Mouse (Mus musculus) spleen, adult 2 months (tissue): ENCODE results near the gene Ltbp3. TPM values are rescaled to one million over a fixed set of nuclear protein-coding genes. Genes with fewer than 3 reads are reported as not detected.

Experiments
- DNase-seq, 2 experiments: peaks; one replicate each; pipeline versions ENCODE4 v3.0.0 to v3.0.0-alpha.2; 2012 to 2021; ENCODE audit warnings: low spot score in 2 of 2, low read depth in 1 of 2
- H3K27ac ChIP-seq: fragments of 200-500 bp; 2 replicates; pipeline ENCODE4 v1.5.1; 2012; ENCODE audit warnings: low read length, inconsistent platforms; ENCODE audit not compliant: insufficient read depth
- H3K27me3 ChIP-seq: fragments of 200-500 bp; 2 replicates; pipeline ENCODE4 v1.6.1; 2012; ENCODE audit warnings: mild to moderate bottlenecking, moderate library complexity, low read length, inconsistent platforms; ENCODE audit not compliant: control insufficient read depth, insufficient read depth
- H3K36me3 ChIP-seq: fragments of 200-500 bp; 2 replicates; pipeline ENCODE4 v1.6.1; 2012; ENCODE audit warnings: mild to moderate bottlenecking, low read length, inconsistent platforms; ENCODE audit not compliant: control insufficient read depth, insufficient read depth
- H3K4me1 ChIP-seq: fragments of 200-500 bp; 2 replicates; pipeline ENCODE4 v1.6.1; 2011; ENCODE audit warnings: inconsistent platforms; ENCODE audit not compliant: control insufficient read depth, insufficient read depth, insufficient read length
- H3K4me3 ChIP-seq: fragments of 200-500 bp; 2 replicates; pipeline ENCODE4 v1.5.1; 2011; ENCODE audit warnings: mild to moderate bottlenecking, inconsistent platforms; ENCODE audit not compliant: insufficient read depth, insufficient read length; ENCODE audit errors: extremely low read depth
- CTCF ChIP-seq: fragments of 200-500 bp; IDR thresholded peaks from 2 replicates; pipeline ENCODE4 v1.5.1; 2011; ENCODE audit warnings: mild to moderate bottlenecking, inconsistent platforms; ENCODE audit not compliant: insufficient read depth, insufficient read length, insufficient replicate concordance; ENCODE audit errors: extremely low read depth
- POLR2A ChIP-seq: fragments of 200-500 bp; IDR thresholded peaks from 2 replicates; pipeline ENCODE4 v1.6.1; 2011; ENCODE audit warnings: low read depth, low read length, inconsistent platforms
- WGBS: fragments of 180-500 bp; shearing (Covaris S2); methylation state at CpG from one replicate; pipeline ENCODE4 v1.1.7; 2018; 5-methylcytosine and 5-hydroxymethylcytosine counted together
- polyA plus RNA-seq: library from polyadenylated mRNA; depleted of rRNA; stranded (reverse); fragments of >200 nt; gene quantifications from 2 replicates; pipeline ENCODE4 v1.2.3, GENCODE M21; 2012

Gene Ltbp3
- polyA plus RNA-seq, 1 experiment = 22.5 TPM

GRCm38 (mm10) chr19:5767271-5767670 lies 26.6 kb downstream of the Ltbp3 start:
- WGBS = 94% methylated on average over 4 of the region's 4 CpGs
- H3K36me3 ChIP-seq = peaks cover 42% of the 10 kb centered on the region
- H3K4me3 ChIP-seq = no peak overlapping the region
- H3K27me3 ChIP-seq = no peaks in the 10 kb centered on the region
- H3K27ac ChIP-seq = no peak overlapping the region
- DNase-seq = no peak
- TF ChIP-seq POLR2A = no peak
- peaks cover 7% of the 10 kb centered on the region; the same call in 1 of the 2 replicates for H3K4me1 ChIP-seq

- TF ChIP-seq CTCF = no peak
- peaks cover 7% of the 10 kb centered on the region; the same call in 1 of the 2 replicates for H3K4me1 ChIP-seq
- no peak for DNase-seq
- H3K27ac ChIP-seq = 0 out of 2 replicates have a peak overlapping the region, but pooled peaks have one; percentile 78
- no peaks in the 10 kb centered on the region for H3K27me3 ChIP-seq
- H3K4me3 ChIP-seq = peak overlapping the region; percentile 85; the same call in 1 of the 2 replicates
- H3K36me3 ChIP-seq = peaks cover 23% of the 10 kb centered on the region
- WGBS = 39% methylated on average over 9 of the region's 9 CpGs
Observed at GRCm38 (mm10) chr19:5770311-5770710, 29.6 kb downstream of the Ltbp3 start.

GRCm38 (mm10) chr19:5770925-5771860 lies 30.5 kb downstream of the Ltbp3 start, which contains the start of gene Scyl1:
Gene Scyl1, minus strand, starts transcription at chr19:5771419.
- Histone ChIP-seq H3K4me1 (peaks cover 7% of the 10 kb centered on the region; the same call in 1 of the 2 replicates), H3K4me3 (peak within 1 kb of the TSS; percentile 85), H3K36me3 (peaks cover 14% of the 10 kb centered on the region), H3K27me3 (no peaks in the 10 kb centered on the region), H3K27ac (peak within 1 kb of the TSS; percentile 78)
- peak; percentile 67 to 87 for DNase-seq
- under 1% methylated on average over 64 of the region's 64 CpGs for WGBS
- no peak for TF ChIP-seq CTCF
- no peak for TF ChIP-seq POLR2A

- Histone ChIP-seq H3K27me3 (no peaks in the 10 kb centered on the region), H3K4me3 (no peak overlapping the region), H3K4me1 (no peaks in the 10 kb centered on the region), H3K27ac (no peak overlapping the region), H3K36me3 (no peaks in the 10 kb centered on the region)
- TF ChIP-seq POLR2A (no peak), CTCF (no peak)
- no peak for DNase-seq
- 69% methylated on average over 9 of the region's 9 CpGs for WGBS
Observed at GRCm38 (mm10) chr19:5777387-5778032, 36.8 kb downstream of the Ltbp3 start.

GRCm38 (mm10) chr19:5778312-5778711 lies 37.6 kb downstream of the Ltbp3 start:
- no peak for TF ChIP-seq POLR2A
- Histone ChIP-seq H3K27ac (no peak overlapping the region), H3K27me3 (no peaks in the 10 kb centered on the region), H3K4me1 (no peaks in the 10 kb centered on the region), H3K36me3 (no peaks in the 10 kb centered on the region), H3K4me3 (no peak overlapping the region)
- no peak for DNase-seq
- WGBS = 88% methylated on average over 8 of the region's 8 CpGs

GRCm38 (mm10) chr19:5780203-5780602 lies 39.5 kb downstream of the Ltbp3 start:
- no peak overlapping the region for H3K27ac ChIP-seq
- no peaks in the 10 kb centered on the region for H3K4me1 ChIP-seq
- TF ChIP-seq POLR2A = no peak
- TF ChIP-seq CTCF = no peak
- no peaks in the 10 kb centered on the region for H3K27me3 ChIP-seq
- DNase-seq = no peak
- H3K4me3 ChIP-seq = no peak overlapping the region
- H3K36me3 ChIP-seq = no peaks in the 10 kb centered on the region
- 81% methylated on average over 7 of the region's 7 CpGs for WGBS

- Histone ChIP-seq H3K27me3 (no peaks in the 10 kb centered on the region), H3K4me3 (no peak overlapping the region), H3K36me3 (no peaks in the 10 kb centered on the region), H3K4me1 (no peaks in the 10 kb centered on the region; the same call in 1 of the 2 replicates), H3K27ac (no peak overlapping the region)
- TF ChIP-seq CTCF (no peak), POLR2A (no peak)
- 90% methylated on average over 6 of the region's 6 CpGs for WGBS
- DNase-seq = no peak
Observed at GRCm38 (mm10) chr19:5781532-5781931, 40.8 kb downstream of the Ltbp3 start.
